Mouse (Mus musculus) CH12.LX (cell line): ENCODE data around the gene Podxl2.

Experiments used
- CTCF ChIP-seq, 2 experiments: IDR thresholded peaks in 1 of 2; conservative IDR thresholded peaks in 1 of 2; 2 replicates each; pipeline ENCODE4 v1.5.1; 2011 to 2012; ENCODE audit warnings: low read depth in 2 of 2, low read length in 2 of 2, improper control_type of control experiment in 1 of 2, inconsistent platforms in 1 of 2, mild to moderate bottlenecking in 1 of 2, moderate library complexity in 1 of 2
- JUND ChIP-seq: conservative IDR thresholded peaks from 2 replicates; pipeline ENCODE4 v1.6.1; 2011; ENCODE audit warnings: low read depth, low read length, improper control_type of control experiment

- TF ChIP-seq CTCF (conservative IDR thresholded peaks at IDR 0.05 in 1 of 2, IDR thresholded peaks at IDR 0.05 in 1 of 2; ENCODE audit: low read depth in 2 of 2, low read length in 2 of 2) (no peak), JUND (no peak)
Observed at GRCm38 (mm10) chr6:88815489-88815888, 59.4 kb downstream of the Podxl2 start.
